Mouse (Mus musculus) C2C12 (cell line): Measurements from ENCODE around the gene Tnfaip3.

ENCODE experiments used
- CEBPB ChIP-seq: IDR thresholded peaks from one replicate; pipeline ENCODE4 v1.6.1; 2011; ENCODE audit warnings: low read depth, mild to moderate bottlenecking, control low read depth, moderate library complexity
- CTCF ChIP-seq: IDR thresholded peaks from one replicate; pipeline ENCODE4 v1.5.1; 2011; ENCODE audit not compliant: control insufficient read depth, insufficient read depth, insufficient read length
- FOSL1 ChIP-seq: IDR thresholded peaks from one replicate; pipeline ENCODE4 v1.8.0; 2011; ENCODE audit warnings: mild to moderate bottlenecking, low read length; ENCODE audit not compliant: poor library complexity, insufficient read depth, severe bottlenecking
- MAX ChIP-seq: IDR thresholded peaks from one replicate; pipeline ENCODE4 v1.6.1; 2011; ENCODE audit warnings: mild to moderate bottlenecking, control low read depth
- MYOD1 ChIP-seq: IDR thresholded peaks from one replicate; pipeline ENCODE4 v1.6.1; 2011; ENCODE audit warnings: low read depth; ENCODE audit not compliant: control insufficient read depth, insufficient read length
- MYOG ChIP-seq: IDR thresholded peaks from one replicate; pipeline ENCODE4 v1.6.1; 2011; ENCODE audit not compliant: control insufficient read depth, insufficient read length; ENCODE audit errors: extremely low read depth
- USF1 ChIP-seq: IDR thresholded peaks from one replicate; pipeline ENCODE4 v1.6.1; 2011; ENCODE audit warnings: low read depth, mild to moderate bottlenecking, control low read depth, moderate library complexity

DNA sequence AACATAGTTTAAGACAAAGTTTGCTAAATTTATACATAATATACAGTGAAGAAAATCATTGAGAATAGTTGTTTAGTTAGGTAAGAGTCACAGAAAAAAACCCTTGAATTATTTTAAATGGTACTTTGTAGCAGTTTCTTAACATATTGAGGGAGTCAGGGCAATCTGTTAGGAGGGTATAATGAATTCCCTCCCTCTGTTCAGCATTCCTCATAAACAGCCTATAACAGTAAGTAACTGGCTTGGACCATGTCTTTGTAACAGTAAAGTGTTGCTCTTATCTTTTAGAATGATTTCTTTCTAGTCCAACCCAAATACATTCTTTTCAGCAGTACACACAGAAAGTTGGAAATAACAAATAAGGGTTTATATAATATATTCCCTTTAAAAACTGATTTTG, 16.4 kb upstream of the Tnfaip3 start:
- TF ChIP-seq CTCF (no peak), FOSL1 (no peak), CEBPB (no peak), MAX (no peak), MYOG (no peak), MYOD1 (no peak), USF1 (no peak)
